Mouse (Mus musculus): ENCODE data around the gene Creb3.
"Not testable (repeated sequence)": the region's sequence is repeated elsewhere in the genome, so short reads cannot be mapped to it uniquely, and the experiment has no call there.

The Creb3 gene

DNA sequence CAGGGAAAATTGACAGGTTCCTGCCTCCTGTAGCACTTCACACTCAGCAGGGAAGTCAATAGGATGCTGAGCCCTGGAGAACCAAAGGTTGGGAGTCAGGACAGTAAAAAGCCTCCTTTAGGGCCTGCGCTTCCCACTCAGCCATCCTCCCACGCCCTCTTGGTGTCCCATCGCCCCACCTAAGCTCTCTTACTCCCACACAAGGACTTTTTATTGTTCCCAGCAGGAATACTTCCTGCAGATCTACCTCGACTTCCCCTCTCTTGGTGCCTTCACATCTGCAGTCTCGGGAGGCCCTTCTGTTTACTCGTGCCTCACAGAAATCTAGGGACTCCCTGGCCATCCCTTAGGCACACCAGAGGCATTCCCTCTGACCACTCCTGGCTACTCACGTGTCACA is 21.3 kb downstream of the Creb3 start:
- DNase-seq (ENCODE audit: low read depth, low spot score): no peak

DNA sequence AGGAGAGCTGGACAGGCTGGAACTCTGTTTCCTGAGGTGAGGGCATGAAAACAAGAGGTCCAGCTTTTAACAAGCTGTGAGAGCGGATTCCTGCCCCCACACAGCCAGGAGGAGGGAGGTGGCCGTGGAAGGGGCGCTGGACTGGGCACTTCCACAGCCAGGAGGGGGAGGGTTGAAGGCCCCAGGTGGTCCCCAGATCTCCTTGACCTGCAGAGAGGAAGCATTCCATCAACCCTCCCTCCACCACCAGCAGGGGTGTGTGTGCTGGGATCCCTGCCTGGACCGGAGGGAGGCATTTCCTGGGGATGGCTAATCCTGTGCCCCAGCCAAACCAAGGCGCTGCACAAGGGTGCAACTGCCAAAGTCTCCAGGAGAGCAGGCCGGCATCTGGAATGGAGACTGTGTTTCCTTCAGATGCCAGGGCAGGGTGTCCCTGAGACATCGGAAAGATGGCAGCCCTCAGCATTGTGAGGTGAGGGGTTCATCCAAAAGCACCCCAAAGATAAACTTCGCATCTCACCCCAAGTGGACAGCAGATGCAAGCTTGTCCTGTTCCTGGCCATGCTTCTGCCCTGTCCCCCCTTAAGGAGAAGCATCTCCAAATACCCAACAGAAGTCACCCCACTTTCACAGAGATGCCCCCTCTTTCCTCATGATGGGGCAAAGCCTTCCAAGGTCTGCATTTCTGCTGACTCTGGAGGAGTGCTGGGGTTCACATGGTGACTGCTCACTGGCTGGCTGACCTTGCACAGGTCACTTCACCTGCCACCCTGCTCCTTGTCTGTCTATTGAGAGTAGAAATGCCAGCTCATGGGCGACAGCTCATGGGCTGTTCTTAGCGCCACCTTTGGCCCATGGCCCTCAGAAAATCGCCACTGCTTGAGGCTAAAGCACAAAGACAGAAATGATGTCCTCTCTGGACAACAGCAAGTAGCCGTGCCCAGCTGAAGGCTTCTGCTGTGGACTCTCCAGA is 22.6 kb downstream of the Creb3 start, which contains the start of gene Msmp:
Msmp (minus strand) TSS at position 51 of the 973 bp plus-strand sequence.
- DNase-seq (ENCODE audit: low read depth, low spot score): no peak

DNA sequence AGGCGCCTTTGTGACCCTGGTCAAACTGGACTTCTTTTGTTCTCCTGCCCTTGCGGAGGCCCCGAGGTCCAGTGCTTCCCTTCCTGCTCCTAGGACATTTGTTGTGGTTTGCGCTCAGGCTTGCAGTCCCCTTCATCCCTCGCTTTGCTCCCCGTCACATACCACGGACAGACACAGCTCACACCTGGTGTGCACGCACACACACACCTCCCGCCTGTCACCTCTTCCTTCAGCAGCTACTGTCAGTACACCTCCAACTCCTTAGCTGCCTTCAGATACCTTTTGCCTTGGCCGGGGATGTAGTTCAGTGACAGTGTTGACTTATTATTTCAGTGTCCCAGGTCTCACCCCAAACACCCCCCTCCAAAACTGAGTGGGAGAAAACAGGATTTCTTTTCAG is 23.6 kb downstream of the Creb3 start:
- no peak for DNase-seq (ENCODE audit: low read depth, low spot score)

DNA sequence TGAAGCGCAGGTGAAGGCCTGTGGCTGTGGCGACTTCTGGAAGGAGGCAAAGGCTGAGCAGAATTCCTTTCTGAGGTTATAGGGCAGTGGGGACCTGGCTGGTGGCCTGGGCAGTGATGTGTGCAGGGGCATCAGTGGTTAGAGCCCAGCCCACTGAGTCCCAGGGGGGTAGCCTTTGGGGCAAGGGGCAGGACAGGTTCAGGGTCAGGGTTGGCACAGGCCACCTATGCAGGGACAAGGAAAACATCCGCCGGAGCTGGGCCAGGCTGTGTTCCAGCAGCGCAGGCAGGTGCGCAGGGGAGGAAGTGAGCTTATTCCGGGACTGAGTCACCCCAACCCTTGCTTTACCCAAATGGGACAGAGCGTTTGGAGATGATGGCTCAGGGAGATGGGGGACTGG is 24.3 kb downstream of the Creb3 start:
- no peak for DNase-seq (ENCODE audit: low read depth, low spot score)

DNA sequence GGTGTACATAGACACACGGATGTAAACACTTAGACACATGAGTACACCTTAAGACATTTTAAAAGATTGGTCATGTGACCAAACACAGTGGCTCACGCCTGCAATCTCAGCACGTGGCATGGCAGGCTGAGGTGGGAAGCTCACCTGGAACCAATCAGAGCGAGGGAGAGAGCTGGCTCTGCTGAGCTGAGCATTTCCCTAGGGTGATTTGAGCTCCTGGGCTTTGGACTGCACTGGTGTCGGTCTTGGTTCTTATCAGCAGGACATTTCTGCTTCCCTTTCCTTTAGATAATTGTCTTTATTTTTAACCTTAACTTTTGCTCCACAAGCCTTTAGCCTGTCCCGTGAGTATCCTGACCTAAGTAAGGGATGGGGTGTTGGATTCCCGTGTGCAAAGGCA is 25.5 kb downstream of the Creb3 start:
- DNase-seq (ENCODE audit: low read depth, low spot score): no peak

DNA sequence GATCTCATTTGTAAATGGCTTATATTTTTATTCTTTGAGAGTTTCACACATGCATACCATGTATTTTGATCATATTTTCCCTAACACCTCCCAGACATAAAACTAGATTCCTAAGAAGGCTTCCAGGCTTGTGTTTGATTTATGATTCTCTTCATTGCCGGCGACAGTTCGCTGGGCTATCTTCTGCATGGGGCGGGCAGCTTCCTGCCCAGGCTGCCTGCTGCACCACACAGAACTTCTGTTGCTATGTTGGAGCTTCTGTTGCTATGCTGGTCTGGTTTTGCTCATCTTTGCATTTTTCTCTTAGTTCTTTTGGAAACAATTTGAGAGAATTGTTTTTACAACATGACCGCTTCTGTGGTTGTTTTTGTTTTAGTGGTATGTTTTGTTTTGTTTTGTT is 29.4 kb downstream of the Creb3 start:
- no peak for DNase-seq (ENCODE audit: low read depth, low spot score)

DNA sequence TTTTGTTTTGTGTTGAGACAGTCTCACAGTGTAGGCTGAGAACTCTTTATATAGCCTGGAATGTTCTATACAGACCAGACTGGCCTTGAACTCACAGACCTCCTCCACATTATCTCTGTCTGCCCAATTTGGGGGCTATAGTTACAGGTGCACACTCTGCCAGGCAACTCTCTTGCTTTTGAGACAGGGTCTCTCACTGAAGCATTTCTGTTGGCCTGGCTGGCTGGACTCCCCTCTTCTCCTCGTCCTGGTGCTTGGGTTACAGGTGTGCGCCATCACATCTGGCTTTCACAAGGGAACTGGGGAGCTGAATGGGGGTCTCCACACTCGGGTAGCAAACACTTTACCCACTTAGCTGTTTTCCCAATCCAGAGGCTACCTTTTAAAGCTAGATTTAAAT is 29.8 kb downstream of the Creb3 start:
- no peak for DNase-seq (ENCODE audit: low read depth, low spot score)

DNA sequence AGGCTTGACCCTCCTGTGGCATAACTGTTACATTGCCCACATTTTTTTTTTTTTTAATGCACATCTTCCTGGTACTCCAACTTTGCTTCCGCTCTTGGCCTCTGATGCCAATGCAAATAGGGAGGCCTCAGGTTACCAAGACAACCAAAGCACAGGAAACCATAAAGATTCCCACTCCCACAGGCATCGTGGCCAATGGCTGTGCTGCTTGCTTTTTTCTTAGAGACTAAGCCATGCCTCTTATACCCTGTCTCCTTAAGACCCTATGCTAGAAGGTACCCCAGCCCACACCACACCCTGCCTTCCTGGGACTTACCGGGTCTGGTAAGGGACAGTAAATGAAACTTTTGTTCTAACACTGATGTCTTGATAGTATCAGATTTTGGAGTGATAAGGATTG is 31.3 kb downstream of the Creb3 start:
- no peak for DNase-seq (ENCODE audit: low read depth, low spot score)

DNA sequence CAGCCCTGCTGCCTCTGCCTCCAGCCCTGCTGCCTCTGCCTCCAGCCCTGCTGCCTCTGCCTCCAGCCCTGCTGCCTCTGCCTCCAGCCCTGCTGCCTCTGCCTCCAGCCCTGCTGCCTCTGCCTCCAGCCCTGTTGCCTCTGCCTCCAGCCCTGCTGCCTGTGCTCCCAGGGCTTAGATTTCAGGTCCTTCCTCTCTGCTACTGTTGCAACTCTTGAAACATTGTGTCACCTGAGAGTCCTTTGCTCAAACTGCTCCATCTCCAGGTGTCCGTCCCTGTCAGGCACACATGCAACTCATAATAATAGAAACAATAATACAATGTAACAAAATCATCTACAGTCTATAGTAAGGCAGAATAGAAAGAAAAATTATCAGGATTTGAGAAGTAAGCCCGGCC is 34.5 kb downstream of the Creb3 start:
- not testable (repeated sequence) for DNase-seq (ENCODE audit: low read depth, low spot score)

DNA sequence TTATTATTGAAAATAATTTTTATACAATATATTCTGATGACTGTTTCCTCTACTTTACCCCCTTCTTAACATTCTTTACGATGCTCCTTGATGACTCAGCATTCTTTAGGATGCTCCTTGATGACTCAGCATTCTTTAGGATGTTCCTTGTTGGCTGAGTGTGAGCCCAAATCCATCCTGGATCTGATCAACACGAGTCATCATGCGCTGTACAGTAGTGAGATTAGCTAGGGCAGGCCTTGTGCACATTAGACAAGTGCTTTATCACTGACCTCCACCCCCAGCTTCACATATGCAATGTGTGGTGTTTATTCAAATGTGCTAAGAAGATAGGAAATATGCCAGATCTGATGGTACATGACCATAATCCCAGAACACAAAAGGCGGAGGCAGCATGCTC is 36.1 kb downstream of the Creb3 start:
- no peak for DNase-seq (ENCODE audit: low read depth, low spot score)

DNA sequence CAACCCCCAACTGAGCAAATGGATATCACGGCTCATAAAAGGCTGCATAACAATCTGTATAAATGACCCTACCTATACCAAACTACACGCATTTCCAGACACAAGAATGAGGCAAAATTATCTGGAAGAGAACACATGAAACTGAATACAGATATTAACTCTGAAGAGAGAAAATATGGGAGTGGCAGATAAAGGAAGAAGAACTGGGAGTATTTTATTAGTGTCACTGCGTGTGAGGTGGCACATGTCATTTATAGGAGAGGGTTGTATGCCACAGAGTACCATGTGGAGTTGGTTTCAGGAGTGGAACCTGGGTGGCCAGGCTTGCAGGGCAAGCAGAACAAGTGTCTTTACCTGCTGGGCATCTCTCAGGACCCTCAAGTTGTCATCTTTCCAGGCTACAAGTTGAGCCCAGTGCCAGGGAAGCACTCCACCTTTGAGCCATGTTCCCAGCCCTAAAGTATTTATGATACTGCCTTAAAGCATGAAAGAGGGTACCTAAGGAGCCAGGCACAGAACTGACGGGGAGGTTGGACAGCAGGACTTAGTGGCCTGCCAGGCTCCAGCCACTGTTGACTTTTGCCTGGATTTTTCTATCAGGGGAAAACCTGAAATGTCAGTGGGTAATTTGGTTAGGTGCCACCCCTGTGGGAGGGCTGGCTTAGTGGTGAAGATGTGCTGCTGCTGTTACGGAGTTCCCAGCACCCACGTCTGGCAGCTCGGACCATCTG is 36.7 kb downstream of the Creb3 start:
- no peak for DNase-seq (ENCODE audit: low read depth, low spot score)

DNA sequence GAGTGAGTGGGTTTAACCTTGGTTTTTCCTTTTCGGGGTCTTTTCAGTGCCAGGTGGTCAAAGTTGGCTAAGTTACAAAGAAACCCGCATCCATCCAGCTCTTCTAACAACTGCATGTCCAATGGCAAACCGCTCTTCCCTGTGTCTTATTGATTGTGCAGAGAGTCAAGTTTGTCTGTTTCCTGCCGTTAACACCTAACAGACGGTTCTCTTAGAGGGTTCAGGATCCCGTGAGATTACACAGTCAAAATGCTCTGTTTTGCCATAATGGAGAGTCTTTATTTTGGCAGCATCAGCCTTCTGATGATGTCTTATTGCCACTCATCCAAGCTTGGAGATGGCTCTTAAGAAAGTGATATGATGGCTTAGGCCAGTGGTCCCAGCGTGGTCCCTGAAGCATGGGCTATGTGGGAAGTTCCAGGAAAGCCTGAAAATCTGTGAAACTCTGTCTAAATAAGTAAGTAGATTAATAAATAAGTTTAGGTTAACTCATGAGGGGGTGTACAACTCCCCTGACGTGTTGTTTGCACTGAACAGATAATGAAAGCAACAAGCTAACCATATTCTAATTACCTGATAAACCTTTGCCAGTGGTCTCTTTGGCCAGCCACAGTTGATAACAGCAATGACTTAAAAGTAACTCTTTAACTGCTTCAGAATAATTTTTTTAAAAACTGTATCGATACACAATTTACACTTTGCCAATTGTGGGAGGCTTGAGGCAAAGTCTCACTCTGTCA is 38.2 kb downstream of the Creb3 start:
- no peak for DNase-seq (ENCODE audit: low read depth, low spot score)

DNA sequence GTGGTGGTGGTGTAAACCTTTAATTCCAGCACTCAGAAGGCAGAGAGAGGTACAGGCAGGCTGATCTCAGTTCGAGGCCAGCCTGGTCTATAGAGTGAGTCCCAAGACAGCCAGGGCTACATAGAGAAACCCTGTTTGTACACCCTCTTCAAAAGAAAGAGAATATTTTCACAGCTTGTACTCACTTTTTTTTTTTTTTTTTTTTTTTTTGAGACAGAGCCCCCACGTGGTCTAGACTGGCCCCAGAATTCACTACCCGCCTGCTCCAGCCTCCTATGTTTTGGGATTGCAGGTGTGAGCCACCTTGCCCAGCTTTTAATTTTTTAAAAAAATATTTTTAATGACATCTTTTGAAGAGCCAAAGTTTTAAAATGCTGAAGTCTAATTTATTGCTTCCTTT is 42.0 kb downstream of the Creb3 start:
- no peak for DNase-seq (ENCODE audit: low read depth, low spot score)

DNA sequence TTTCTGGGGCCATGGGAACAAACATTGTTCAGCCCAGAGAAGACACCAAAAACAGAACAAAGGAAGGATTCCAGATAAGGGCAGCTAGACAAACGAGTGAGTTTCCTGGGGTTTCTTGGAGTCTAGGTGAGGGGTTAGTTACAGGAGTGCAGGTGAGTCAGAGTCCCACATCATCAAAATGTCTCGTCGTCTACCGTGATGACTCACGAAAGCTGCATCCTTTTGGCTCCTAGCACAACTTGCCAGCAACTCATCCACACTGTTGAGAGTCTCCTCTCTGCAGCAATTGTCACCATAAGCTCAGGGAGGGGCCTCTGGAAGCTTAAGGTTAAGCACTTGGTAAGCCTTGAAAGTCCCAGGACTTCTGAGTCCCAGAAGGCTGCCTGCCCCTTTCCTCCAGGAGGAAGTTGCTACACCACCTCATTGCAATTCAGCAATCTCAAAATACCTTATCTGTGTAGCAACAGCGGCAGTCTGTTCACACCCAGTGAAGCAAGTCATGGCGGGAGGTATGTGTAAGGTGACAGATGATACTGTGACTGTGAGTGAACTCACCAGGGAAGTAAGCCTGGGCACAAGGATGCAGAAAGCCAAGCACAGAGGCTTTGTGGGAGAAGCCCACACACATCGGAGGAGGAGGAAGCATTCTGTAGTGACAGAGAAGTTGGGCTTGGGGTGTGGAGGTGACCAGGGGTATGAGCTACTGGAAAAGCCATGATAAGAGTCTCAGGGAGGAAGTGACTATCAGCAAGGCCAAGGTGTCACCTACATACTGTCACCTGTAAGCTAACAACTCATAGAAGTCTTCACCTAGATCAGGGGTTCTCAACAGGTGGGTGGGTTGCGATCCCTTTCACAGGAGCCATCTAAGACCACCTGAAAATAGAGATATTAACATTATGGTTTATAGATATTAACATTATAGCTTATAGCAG is 42.9 kb downstream of the Creb3 start:
- no peak for DNase-seq (ENCODE audit: low read depth, low spot score)

DNA sequence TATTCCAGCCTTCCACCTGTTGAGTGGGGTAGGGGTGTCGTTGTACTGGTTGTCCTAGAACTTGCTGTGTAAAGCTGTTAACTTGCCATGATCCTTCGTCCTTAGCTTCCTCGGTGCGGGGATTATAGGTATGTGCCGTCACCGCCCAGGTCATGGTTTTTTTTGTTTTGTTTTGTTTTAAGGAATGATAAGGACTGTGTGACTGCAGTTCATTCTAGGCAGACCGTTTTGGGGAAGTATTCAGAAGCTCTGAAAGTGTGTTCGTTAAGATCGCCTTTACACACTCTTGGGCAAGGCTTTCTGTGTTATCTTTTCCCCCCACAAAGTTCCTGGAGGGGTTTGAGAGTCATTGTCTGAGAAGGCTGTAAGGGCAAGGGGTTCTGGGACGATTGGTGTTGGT is 50.4 kb downstream of the Creb3 start:
- DNase-seq (ENCODE audit: low read depth, low spot score): no peak

DNA sequence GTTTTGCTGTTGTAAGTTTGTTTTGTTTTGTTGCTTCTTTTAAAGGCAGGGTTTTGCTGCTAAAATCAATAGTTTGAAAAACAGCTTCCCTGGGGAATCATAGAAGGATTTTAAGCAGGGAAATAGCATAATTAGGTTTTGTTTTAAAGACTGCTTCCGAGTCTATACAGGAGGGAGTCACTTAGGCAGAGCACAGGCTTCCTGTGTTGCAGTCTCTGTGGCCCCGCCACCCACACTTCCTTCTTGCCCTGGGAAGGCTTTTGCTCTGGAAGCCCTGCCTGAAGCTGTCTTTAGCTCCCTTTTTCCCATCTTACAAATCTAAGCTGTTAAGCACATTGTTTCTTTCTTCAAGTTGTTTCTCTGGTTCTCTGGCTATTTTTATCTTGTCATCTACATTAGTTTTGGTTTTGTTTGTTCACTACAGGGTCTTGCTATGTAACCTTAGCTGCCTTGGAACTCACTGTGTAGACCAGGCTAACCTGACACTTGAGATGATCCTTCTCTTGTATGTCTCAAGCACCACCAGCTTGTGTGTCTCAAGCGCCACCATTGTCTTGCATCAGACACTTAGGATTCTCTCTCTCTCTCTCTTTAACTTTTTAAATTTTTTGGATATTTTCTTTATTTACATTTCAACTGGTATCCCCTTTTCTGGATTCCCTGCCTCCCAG is 51.1 kb downstream of the Creb3 start:
- DNase-seq (ENCODE audit: low read depth, low spot score): no peak

Data from A20 (cell line).